Mouse (Mus musculus): ENCODE measurements around the gene Gpx8.
"Not testable (repeated sequence)": the region's sequence is repeated elsewhere in the genome, so short reads cannot be mapped to it uniquely, and the experiment has no call there.

Gpx8 gene

GRCm38 (mm10) chr13:113023274-113024143, 22.7 kb downstream of the Gpx8 start:
- DNase-seq (ENCODE audit: low read depth, low spot score): no peak

- no peak for DNase-seq (ENCODE audit: low read depth, low spot score)
Measured at GRCm38 (mm10) chr13:113022467-113022866, 23.7 kb downstream of the Gpx8 start.

- no peak for DNase-seq (ENCODE audit: low read depth, low spot score)
Measured at GRCm38 (mm10) chr13:113021521-113021920, 24.7 kb downstream of the Gpx8 start.

- not testable (repeated sequence) for DNase-seq (ENCODE audit: low read depth, low spot score)
Measured at GRCm38 (mm10) chr13:113013174-113013953, 32.8 kb downstream of the Gpx8 start.

- no peak for DNase-seq (ENCODE audit: low read depth, low spot score)
Measured at GRCm38 (mm10) chr13:113012683-113013082, 33.5 kb downstream of the Gpx8 start.

GRCm38 (mm10) chr13:113000576-113001318, 45.5 kb downstream of the Gpx8 start:
- DNase-seq (ENCODE audit: low read depth, low spot score): no peak

- no peak for DNase-seq (ENCODE audit: low read depth, low spot score)
Measured at GRCm38 (mm10) chr13:113000090-113000489, 46.1 kb downstream of the Gpx8 start.

- DNase-seq (ENCODE audit: low read depth, low spot score): no peak
Measured at GRCm38 (mm10) chr13:112998427-112999201, 47.6 kb downstream of the Gpx8 start.

- no peak for DNase-seq (ENCODE audit: low read depth, low spot score)
Measured at GRCm38 (mm10) chr13:112997369-112997768, 48.8 kb downstream of the Gpx8 start.

- no peak for DNase-seq (ENCODE audit: low read depth, low spot score)
Measured at GRCm38 (mm10) chr13:112996407-112996806, 49.8 kb downstream of the Gpx8 start.

GRCm38 (mm10) chr13:112994191-112994590, 52.0 kb downstream of the Gpx8 start:
- DNase-seq (ENCODE audit: low read depth, low spot score): no peak

GRCm38 (mm10) chr13:112993531-112994152, 52.6 kb downstream of the Gpx8 start, which contains the start of gene Mcidas:
TSS of gene Mcidas (plus strand) at chr13:112993845.
- DNase-seq (ENCODE audit: low read depth, low spot score): no peak
